10 mouse cellular contexts compared by ENCODE assay signal in genomic region chr2:91329996-91330738, GRCm38 (mm10).
DNase-seq lines count a peak whose midpoint lies in the region; ATAC-seq lines count a peak whose summit lies in the region.
"Had no signal": no experiment of that assay in that cellular context is flagged by ENCODE, and none has a peak within 500 bp of the region (broad histone marks: within the 10 kb centered on the region; RNA-seq: fewer than 3 reads in every experiment).

No protein-coding gene starts in this region.

- no peaks in the 10 kb centered on the region for H3K36me3 ChIP-seq in midbrain, embryonic 13.5 days
- H3K36me3 ChIP-seq in midbrain, embryonic 11.5 days (ENCODE audit: control insufficient read depth, insufficient read depth, low read length) = no peaks in the 10 kb centered on the region
- no peaks in the 10 kb centered on the region for H3K36me3 ChIP-seq in limb, embryonic 15.5 days
- H3K36me3 ChIP-seq: embryonic facial prominence, embryonic 13.5 days had no signal

- ATAC-seq in frontal cortex, adult (ENCODE audit: low TSS enrichment) = peak; percentile 17; the same call in 1 of the 2 replicates
- no peak; the same call in 1 of the 2 replicates for ATAC-seq in midbrain, embryonic 13.5 days
- no peak for ATAC-seq in midbrain, embryonic 11.5 days (ENCODE audit: low FRiP score)
- no peak for ATAC-seq in limb, embryonic 15.5 days (ENCODE audit: insufficient number of reproducible peaks, low FRiP score, low TSS enrichment, low read depth)

- H3K4me3 ChIP-seq in midbrain, embryonic 13.5 days (replicated peaks) = no peak overlapping the region
- no peak overlapping the region for H3K4me3 ChIP-seq in midbrain, embryonic 11.5 days (ENCODE audit: low read depth, low read length)
- no peak overlapping the region for H3K4me3 ChIP-seq in limb, embryonic 15.5 days
- H3K4me3 ChIP-seq: embryonic facial prominence, embryonic 13.5 days had no signal

- H3K9me3 ChIP-seq in midbrain, embryonic 13.5 days = no peaks in the 10 kb centered on the region
- no peaks in the 10 kb centered on the region for H3K9me3 ChIP-seq in midbrain, embryonic 11.5 days (ENCODE audit: control insufficient read depth, low read length)
- H3K9me3 ChIP-seq in limb, embryonic 15.5 days = no peaks in the 10 kb centered on the region
- H3K9me3 ChIP-seq: embryonic facial prominence, embryonic 13.5 days had no signal

- 0 out of 2 replicates have a peak, but pooled peaks cover 4% of the 10 kb centered on the region for H3K27me3 ChIP-seq in midbrain, embryonic 13.5 days
- H3K27me3 ChIP-seq in midbrain, embryonic 11.5 days (ENCODE audit: control insufficient read depth, insufficient read depth, low read length) = no peaks in the 10 kb centered on the region
- H3K27me3 ChIP-seq in limb, embryonic 15.5 days = no peaks in the 10 kb centered on the region
- H3K27me3 ChIP-seq: embryonic facial prominence, embryonic 13.5 days had no signal

- no peak for DNase-seq in frontal cortex, postnatal 36 days (ENCODE audit: low spot score in 2 of 2)
- DNase-seq in midbrain, embryonic 11.5 days (ENCODE audit: low spot score, missing footprints) = no peak
- peak; percentile 65 for DNase-seq in retina, postnatal 1 day
- DNase-seq in spleen, adult 12 weeks (ENCODE audit: low spot score) = no peak
- no peak for DNase-seq in spleen, postnatal 36 days (ENCODE audit: low spot score in 2 of 2)

- H3K9ac ChIP-seq in midbrain, embryonic 13.5 days (replicated peaks) = no peak overlapping the region
- no peak overlapping the region for H3K9ac ChIP-seq in midbrain, embryonic 11.5 days (ENCODE audit: low read length)
- no peak overlapping the region for H3K9ac ChIP-seq in limb, embryonic 15.5 days
- H3K9ac ChIP-seq: embryonic facial prominence, embryonic 13.5 days had no signal

- WGBS in midbrain, embryonic 13.5 days = 53% methylated on average over 8 of the region's 8 CpGs
- 74% methylated on average over 8 of the region's 8 CpGs for WGBS in midbrain, embryonic 11.5 days
- WGBS in limb, embryonic 15.5 days = 69% methylated on average over 8 of the region's 8 CpGs

- no peak overlapping the region for H3K4me2 ChIP-seq in midbrain, embryonic 13.5 days (replicated peaks)
- no peak overlapping the region for H3K4me2 ChIP-seq in midbrain, embryonic 11.5 days
- no peak overlapping the region for H3K4me2 ChIP-seq in limb, embryonic 15.5 days
- H3K4me2 ChIP-seq: embryonic facial prominence, embryonic 13.5 days had no signal

- peaks cover 39% of the 10 kb centered on the region for H3K4me1 ChIP-seq in midbrain, embryonic 13.5 days (replicated peaks)
- peaks cover 20% of the 10 kb centered on the region for H3K4me1 ChIP-seq in midbrain, embryonic 11.5 days (ENCODE audit: control insufficient read depth, insufficient read depth, low read length)
- H3K4me1 ChIP-seq in limb, embryonic 15.5 days = peaks cover 13% of the 10 kb centered on the region

- peak overlapping the region; percentile 55; the same call in 1 of the 2 replicates for H3K27ac ChIP-seq in midbrain, embryonic 13.5 days
- H3K27ac ChIP-seq in midbrain, embryonic 11.5 days (ENCODE audit: low read depth, low read length) = no peak overlapping the region
- H3K27ac ChIP-seq in limb, embryonic 15.5 days = peak overlapping the region; percentile 50
- H3K27ac ChIP-seq: embryonic facial prominence, embryonic 13.5 days; macrophage had no signal
